Mouse (Mus musculus): ENCODE measurements at regions not wholly inside any gene's neighbourhood (a gene's known extent, or its start where the extent isn't known, plus 50 kb on each side); places are given as distances from the start of the nearest gene placed in this dataset.

- intact Hi-C loops (cut with DNase I): no loop called here
- DNase-seq (ENCODE audit: low spot score in 2 of 2): no peak
Measured at GRCm38 (mm10) chr17:10081721-10082120, 237.9 kb downstream of the Qk start.

- intact Hi-C loops (cut with DNase I): no loop called here
- no peak for DNase-seq (ENCODE audit: low spot score in 2 of 2)
Measured at GRCm38 (mm10) chr17:10079853-10080650, 239.6 kb downstream of the Qk start.

- DNase-seq (ENCODE audit: low spot score in 2 of 2): no peak
- intact Hi-C loops (cut with DNase I): no loop called here
Measured at GRCm38 (mm10) chr17:10078536-10079319, 240.9 kb downstream of the Qk start.

- DNase-seq (ENCODE audit: low spot score in 2 of 2): no peak
- intact Hi-C loops (cut with DNase I): no loop called here
Measured at GRCm38 (mm10) chr17:10073301-10073700, 246.4 kb downstream of the Qk start.

- no peak for DNase-seq (ENCODE audit: low spot score in 2 of 2)
- intact Hi-C loops (cut with DNase I): no loop called here
Measured at GRCm38 (mm10) chr17:10069251-10069650, 250.4 kb downstream of the Qk start.

GRCm38 (mm10) chr17:10065131-10065530 lies 254.5 kb downstream of the Qk start:
- no peak for DNase-seq (ENCODE audit: low spot score in 2 of 2)
- intact Hi-C loops (cut with DNase I): no loop called here

GRCm38 (mm10) chr17:10062546-10063100 lies 257.0 kb downstream of the Qk start:
- DNase-seq (ENCODE audit: low spot score in 2 of 2): no peak
- intact Hi-C loops (cut with DNase I): no loop called here

- no peak for DNase-seq (ENCODE audit: low spot score in 2 of 2)
- intact Hi-C loops (cut with DNase I): no loop called here
Measured at GRCm38 (mm10) chr17:10057736-10058135, 261.9 kb downstream of the Qk start.

GRCm38 (mm10) chr17:10056096-10056495 lies 263.6 kb downstream of the Qk start:
- no peak for DNase-seq (ENCODE audit: low spot score in 2 of 2)
- intact Hi-C loops (cut with DNase I): no loop called here

GRCm38 (mm10) chr17:10054375-10054774 lies 265.3 kb downstream of the Qk start:
- DNase-seq (ENCODE audit: low spot score in 2 of 2): no peak
- intact Hi-C loops (cut with DNase I): no loop called here

GRCm38 (mm10) chr17:10044336-10044735 lies 275.3 kb downstream of the Qk start:
- no peak for DNase-seq (ENCODE audit: low spot score in 2 of 2)
- intact Hi-C loops (cut with DNase I): loop anchor here (10.0 kb wide), 1 partner anchor 290 kb away; no protein-coding TSS in a partner anchor

GRCm38 (mm10) chr17:10042042-10042652 lies 277.5 kb downstream of the Qk start:
- intact Hi-C loops (cut with DNase I): loop anchor here (10.0 kb wide), 1 partner anchor 287 kb away; no protein-coding TSS in a partner anchor

GRCm38 (mm10) chr17:10040951-10041359 lies 278.7 kb downstream of the Qk start:
- intact Hi-C loops (cut with DNase I): loop anchor here (10.0 kb wide), 1 partner anchor 286 kb away; no protein-coding TSS in a partner anchor
- DNase-seq (ENCODE audit: low spot score in 2 of 2): no peak

More at GRCm38 (mm10) chr17:10042042-10042652, 277.5 kb downstream of the Qk start:
- DNase-seq (ENCODE audit: low spot score in 2 of 2): no peak

GRCm38 (mm10) chr17:10040375-10040774 lies 279.3 kb downstream of the Qk start:
- intact Hi-C loops (cut with DNase I): loop anchor here (10.0 kb wide), 1 partner anchor 286 kb away; no protein-coding TSS in a partner anchor
- DNase-seq (ENCODE audit: low spot score in 2 of 2): no peak

GRCm38 (mm10) chr17:10037799-10038445 lies 281.7 kb downstream of the Qk start:
- DNase-seq (ENCODE audit: low spot score in 2 of 2): no peak
- intact Hi-C loops (cut with DNase I): loop anchor here (10.0 kb wide), 1 partner anchor 277 kb away; the partner anchor contains the start of gene Qk

- no peak for DNase-seq (ENCODE audit: low spot score in 2 of 2)
- intact Hi-C loops (cut with DNase I): loop anchor here (10.0 kb wide), 1 partner anchor 281 kb away; the partner anchor contains the start of gene Qk
Measured at GRCm38 (mm10) chr17:10033510-10033909, 286.1 kb downstream of the Qk start.

- DNase-seq (ENCODE audit: low spot score in 2 of 2): no peak
Measured at GRCm38 (mm10) chr17:10031033-10031432, 288.6 kb downstream of the Qk start.

GRCm38 (mm10) chr17:10026770-10027169 lies 292.9 kb downstream of the Qk start:
- DNase-seq (ENCODE audit: low spot score in 2 of 2): no peak
- intact Hi-C loops (cut with DNase I): no loop called here

More at GRCm38 (mm10) chr17:10031033-10031432, 288.6 kb downstream of the Qk start:
- intact Hi-C loops (cut with DNase I): loop anchor here (10.0 kb wide), 1 partner anchor 284 kb away; the partner anchor contains the start of gene Qk

- intact Hi-C loops (cut with DNase I): no loop called here
- no peak for DNase-seq (ENCODE audit: low spot score in 2 of 2)
Measured at GRCm38 (mm10) chr17:10025212-10025611, 294.4 kb downstream of the Qk start.
